Mouse (Mus musculus): ENCODE measurements around the gene Sfxn3. TPM values are rescaled to one million over a fixed set of nuclear protein-coding genes. Genes with fewer than 3 reads are reported as not detected.

Gene Sfxn3
- 58.6 and 64.6 TPM in 2 replicates for polyA plus RNA-seq (2015; fragmentation: Nextera tagmentation; extraction: Ambion mirVana)

GRCm38 (mm10) chr19:45047417-45047934 lies at the start of gene Sfxn3:
Sfxn3 (plus strand) TSS chr19:45047503.

GRCm38 (mm10) chr19:45005444-45005843 lies 41.9 kb upstream of the Sfxn3 start, which contains the start of gene Twnk:
Twnk (plus strand) TSS chr19:45005663.

GRCm38 (mm10) chr19:45005957-45006712 lies 41.2 kb upstream of the Sfxn3 start, which contains the start of gene Mrpl43:
Mrpl43 (minus strand) TSS chr19:45006442.

GRCm38 (mm10) chr19:45014335-45014971 lies 32.9 kb upstream of the Sfxn3 start, which contains the start of gene Lzts2:
Lzts2 (plus strand) TSS chr19:45014414.

GRCm38 (mm10) chr19:45045651-45046050 lies 1.7 kb upstream of the Sfxn3 start, which contains the start of gene Pdzd7:
Pdzd7 (minus strand) TSS chr19:45045717.

GRCm38 (mm10) chr19:45074580-45075322 lies 27.4 kb downstream of the Sfxn3 start, which contains the start of gene Kazald1:
Kazald1 (plus strand) TSS chr19:45075241.

Other genes starting within 250 kb of the Sfxn3 start
- 15.9 and 21.3 TPM in 2 replicates for gene Slf2, start 116.4 kb upstream of the Sfxn3 start, polyA plus RNA-seq (2015; fragmentation: Nextera tagmentation; extraction: Ambion mirVana)
- gene Sema4g, start 58.4 kb upstream of the Sfxn3 start, polyA plus RNA-seq (2015; fragmentation: Nextera tagmentation; extraction: Ambion mirVana): 13.5 and 19.3 TPM in 2 replicates
- gene Twnk, start 41.8 kb upstream of the Sfxn3 start, polyA plus RNA-seq (2015; fragmentation: Nextera tagmentation; extraction: Ambion mirVana): 8.8 TPM in 2 replicates
- 101 and 122 TPM in 2 replicates for gene Mrpl43, start 41.1 kb upstream of the Sfxn3 start, polyA plus RNA-seq (2015; fragmentation: Nextera tagmentation; extraction: Ambion mirVana)
- gene Lzts2, start 33.1 kb upstream of the Sfxn3 start, polyA plus RNA-seq (2015; fragmentation: Nextera tagmentation; extraction: Ambion mirVana): 18.4 and 20.2 TPM in 2 replicates
- 2.1 and 2.3 TPM in 2 replicates for gene Pdzd7, start 1.8 kb upstream of the Sfxn3 start, polyA plus RNA-seq (2015; fragmentation: Nextera tagmentation; extraction: Ambion mirVana)
- gene Kazald1, start 27.7 kb downstream of the Sfxn3 start, polyA plus RNA-seq (2015; fragmentation: Nextera tagmentation; extraction: Ambion mirVana): 2.4 and 2.5 TPM in 2 replicates
- gene Tlx1, start 103.2 kb downstream of the Sfxn3 start, polyA plus RNA-seq (2015; fragmentation: Nextera tagmentation; extraction: Ambion mirVana): not detected in 2 replicates
- 20.0 and 23.9 TPM in 2 replicates for gene Lbx1, start 188.3 kb downstream of the Sfxn3 start, polyA plus RNA-seq (2015; fragmentation: Nextera tagmentation; extraction: Ambion mirVana)

All from neural tube, postnatal 0 days (tissue).